In genomic region chr10:22206443-22206842, GRCm38 (mm10) we compare ENCODE assay signal across 14 mouse cellular contexts. TPM values are rescaled to one million over a fixed set of nuclear protein-coding genes. Genes with fewer than 3 reads are reported as not detected.
"Had no signal": no experiment of that assay in that cellular context is flagged by ENCODE, and none has a peak within 500 bp of the region (broad histone marks: within the 10 kb centered on the region; RNA-seq: fewer than 3 reads in every experiment).

No protein-coding gene starts in this region.

RNA-seq across cellular contexts. Expression of gene H60b, which starts 48.1 kb away (rescaled TPM):
- total RNA-seq: common myeloid progenitor, adult 5-6 weeks; gastrocnemius, adult 18-20 months; gastrocnemius, adult 2 months; gastrocnemius, adult 8-10 months; gastrocnemius, postnatal 14 days; gastrocnemius, postnatal 25 days; gastrocnemius, postnatal 36 days; granulocyte monocyte progenitor cell, adult 5-6 weeks; heart, adult 18-20 months; heart, adult 2 months; heart, adult 8-10 months had no signal
- polyA plus RNA-seq: erythroblast, embryonic 14.5 days; heart, adult 2 months had no signal

RNA-seq across cellular contexts. Expression of gene Raet1e, which starts 48.1 kb away (rescaled TPM):
- total RNA-seq: common myeloid progenitor, adult 5-6 weeks; gastrocnemius, adult 2 months; gastrocnemius, postnatal 25 days; gastrocnemius, postnatal 36 days; heart, adult 2 months; heart, adult 8-10 months had no signal
- polyA plus RNA-seq: cerebellum, adult 2 months; erythroblast, embryonic 14.5 days; frontal cortex, adult 2 months had no signal

RNA-seq across cellular contexts. Expression of gene E030030I06Rik, which starts 57.4 kb away (rescaled TPM):
- polyA plus RNA-seq: erythroblast, embryonic 14.5 days had no signal
